Mouse (Mus musculus) brain, adult 2 months (tissue): ENCODE data around the gene Pla2g7.

Source experiments
- DNase-seq: peaks from one replicate; pipeline ENCODE4 v3.0.0; 2011; ENCODE audit warnings: low read depth, low spot score

Pla2g7 gene

GRCm38 (mm10) chr17:43580456-43580855, 12.6 kb downstream of the Pla2g7 start:
- DNase-seq = no peak

GRCm38 (mm10) chr17:43581012-43581467, 13.1 kb downstream of the Pla2g7 start:
- DNase-seq = peak; percentile 45

- DNase-seq = no peak
Observed at GRCm38 (mm10) chr17:43584771-43585170, 16.9 kb downstream of the Pla2g7 start.

- DNase-seq = no peak
Observed at GRCm38 (mm10) chr17:43587278-43587677, 19.4 kb downstream of the Pla2g7 start.

GRCm38 (mm10) chr17:43589750-43590149, 21.9 kb downstream of the Pla2g7 start:
- no peak for DNase-seq

GRCm38 (mm10) chr17:43590531-43590930, 22.6 kb downstream of the Pla2g7 start:
- DNase-seq = no peak

DNA sequence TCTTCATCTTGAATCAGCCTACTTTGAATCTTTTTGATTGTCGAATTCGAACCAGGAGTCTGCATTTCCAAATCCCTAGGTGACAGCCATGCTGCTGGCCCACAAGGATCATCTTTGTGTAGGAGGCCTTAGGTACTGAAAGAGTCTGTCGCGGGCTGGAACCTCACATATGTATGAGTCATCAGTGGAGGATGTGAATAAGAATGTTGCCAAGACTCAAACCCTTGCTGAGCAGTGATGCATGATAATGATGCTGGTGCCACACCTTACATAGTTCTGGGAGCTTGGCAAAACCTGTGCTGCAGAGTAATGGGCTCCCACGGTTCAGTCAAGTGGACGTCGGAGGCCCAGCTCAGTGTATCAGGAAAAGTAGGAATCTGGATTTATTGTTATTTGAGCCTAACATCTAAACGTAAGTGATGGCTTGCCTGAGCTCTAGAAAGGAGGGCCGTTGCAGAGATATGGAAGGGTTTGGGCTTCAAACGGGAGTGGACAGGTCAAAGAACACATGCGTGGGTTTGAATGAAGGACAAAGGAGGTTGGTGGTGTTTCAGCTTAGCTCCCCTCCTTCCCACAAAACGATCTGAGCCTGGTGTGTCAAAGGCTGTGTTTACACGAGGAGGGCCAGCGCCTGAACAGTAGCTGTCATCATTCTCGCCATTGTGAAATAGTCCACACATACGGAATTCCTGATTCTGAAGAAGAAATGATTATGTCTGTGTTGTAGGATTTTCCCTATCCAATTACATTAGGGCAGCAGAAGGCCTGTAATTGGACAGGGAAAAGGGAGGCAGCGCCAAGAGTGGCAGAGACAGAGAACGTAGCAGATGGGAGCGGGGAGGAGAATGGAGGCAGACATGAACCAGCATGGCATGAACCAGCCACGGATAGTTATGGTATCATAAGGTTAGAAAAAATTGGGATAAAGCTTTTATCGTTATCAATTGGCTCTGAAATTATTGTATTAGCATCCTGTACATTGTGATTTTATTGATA, 24.7 kb downstream of the Pla2g7 start:
- DNase-seq = peak; percentile 85

- no peak for DNase-seq
Observed at GRCm38 (mm10) chr17:43597742-43598141, 29.8 kb downstream of the Pla2g7 start.

GRCm38 (mm10) chr17:43598706-43599105, 30.8 kb downstream of the Pla2g7 start:
- peak; percentile 56 for DNase-seq

DNA sequence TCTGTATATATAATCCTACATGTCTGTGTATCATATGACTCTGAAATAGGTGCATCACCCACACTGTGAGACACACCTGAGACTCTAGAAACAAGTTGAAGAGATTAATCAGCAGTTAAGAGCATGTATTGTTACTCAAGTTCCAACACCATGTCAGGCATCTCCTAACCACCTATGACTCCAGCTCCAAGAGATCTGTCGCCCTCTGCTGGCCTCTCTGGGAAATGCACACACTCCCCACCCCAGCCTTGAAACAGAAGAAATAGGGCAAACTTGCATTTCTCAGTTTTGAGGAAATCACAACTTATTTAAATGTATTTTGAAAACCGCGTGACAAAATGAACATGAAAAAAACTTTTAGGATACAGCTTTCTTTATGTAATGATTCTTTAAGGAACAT, 38.8 kb downstream of the Pla2g7 start:
- DNase-seq = peak; percentile 68

- DNase-seq = peak; percentile 64
Observed at GRCm38 (mm10) chr17:43611586-43611985, 43.7 kb downstream of the Pla2g7 start.

GRCm38 (mm10) chr17:43612221-43612620, 44.3 kb downstream of the Pla2g7 start:
- no peak for DNase-seq

DNA sequence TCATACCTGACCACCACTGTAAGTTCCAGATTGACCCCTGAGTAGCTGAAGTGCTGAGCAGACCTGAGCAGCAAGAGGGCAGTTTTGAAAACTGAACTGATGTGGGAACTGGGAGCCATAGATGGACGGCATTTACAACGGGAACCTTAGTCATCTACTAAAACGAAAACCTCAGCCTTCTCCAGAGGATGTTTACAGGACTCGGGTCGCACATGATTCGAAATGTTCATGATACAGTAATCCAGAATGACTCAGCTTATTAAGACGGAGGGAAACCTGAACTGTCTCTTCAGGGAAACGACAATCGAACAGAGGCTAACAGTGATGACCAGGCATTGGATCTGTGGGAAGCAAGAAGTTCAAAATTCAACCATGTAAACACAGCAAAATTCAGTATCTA, 51.3 kb downstream of the Pla2g7 start:
- no peak for DNase-seq

- DNase-seq = no peak
Observed at GRCm38 (mm10) chr17:43622076-43622475, 54.2 kb downstream of the Pla2g7 start.

DNA sequence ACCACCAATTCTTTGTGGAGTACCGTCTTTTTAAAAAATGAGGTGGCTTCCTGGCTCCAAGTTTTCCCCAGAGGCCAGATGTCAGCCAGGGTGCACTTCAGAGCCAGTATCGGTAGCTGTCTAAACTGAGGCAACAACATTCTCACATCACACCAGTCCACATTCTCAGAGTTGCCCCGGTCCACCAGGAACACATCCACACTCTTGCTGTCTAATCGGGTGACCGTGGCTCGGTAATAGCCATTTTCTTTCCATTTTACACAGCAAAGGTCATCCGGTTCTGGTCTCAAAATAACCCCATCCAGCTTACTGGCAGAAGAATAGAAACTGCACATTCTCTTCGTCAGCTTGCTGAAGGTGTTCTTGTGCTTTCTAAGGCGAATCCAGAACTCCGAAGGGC, 60.3 kb downstream of the Pla2g7 start:
- DNase-seq = no peak

DNA sequence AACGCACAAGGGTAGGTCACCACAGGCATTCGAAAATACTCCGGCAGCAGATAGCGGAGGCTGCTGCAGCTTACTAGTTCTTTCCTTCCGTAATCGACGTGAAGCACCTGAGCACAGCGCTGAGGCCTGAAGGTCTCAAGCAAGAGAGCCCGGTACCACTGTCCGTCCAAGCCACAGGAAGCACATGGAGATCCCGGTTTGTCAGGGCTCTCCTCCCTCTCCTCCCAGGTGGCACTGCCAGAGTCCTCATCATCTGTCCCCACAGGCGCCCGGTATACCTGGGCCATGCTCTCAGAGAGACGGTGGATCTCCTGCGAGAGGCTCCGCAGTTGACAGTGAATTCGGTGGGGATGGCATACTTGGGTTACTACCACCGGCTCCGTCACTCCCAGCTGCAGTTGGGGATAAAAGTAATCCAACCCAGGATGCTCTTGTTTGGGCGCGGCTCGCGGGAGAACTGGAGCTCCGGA, 61.2 kb downstream of the Pla2g7 start:
- no peak for DNase-seq

- no peak for DNase-seq
Observed at GRCm38 (mm10) chr17:43629496-43630426, 61.9 kb downstream of the Pla2g7 start, which contains the start of gene Tdrd6. Gene Tdrd6, minus strand, starts transcription at chr17:43630299.

GRCm38 (mm10) chr17:43630427-43630760, 62.5 kb downstream of the Pla2g7 start:
- DNase-seq = no peak

GRCm38 (mm10) chr17:43637146-43637545, 69.2 kb downstream of the Pla2g7 start:
- no peak for DNase-seq

DNA sequence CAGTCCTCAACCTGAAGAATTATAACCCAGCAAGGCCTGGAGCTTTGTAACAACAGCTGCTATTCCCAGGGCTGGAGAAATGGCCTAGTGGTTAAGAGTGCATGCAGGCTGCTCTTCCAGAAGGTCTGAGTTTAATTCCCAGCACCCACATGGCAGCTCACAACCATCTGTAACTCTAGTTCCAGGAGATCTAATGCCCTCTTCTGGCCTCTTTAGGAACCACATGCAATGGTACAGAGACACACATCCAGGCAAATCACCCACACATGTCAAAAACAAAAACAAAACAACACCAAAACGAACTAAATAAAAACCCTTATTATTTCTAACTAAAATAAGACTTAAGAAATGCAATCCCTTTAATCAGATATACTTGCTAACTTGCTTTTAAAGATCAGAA, 72.9 kb downstream of the Pla2g7 start:
- DNase-seq = no peak

GRCm38 (mm10) chr17:43643191-43643590, 75.3 kb downstream of the Pla2g7 start:
- no peak for DNase-seq

GRCm38 (mm10) chr17:43644375-43644774, 76.5 kb downstream of the Pla2g7 start:
- DNase-seq = no peak
